Mouse (Mus musculus): ENCODE results near the gene Vti1a. TPM values are rescaled to one million over a fixed set of nuclear protein-coding genes. Genes with fewer than 3 reads are reported as not detected.

The Vti1a gene
- 28.7 and 30.6 TPM in 2 replicates for polyA plus RNA-seq (2015; fragmentation: Nextera tagmentation; extraction: Ambion mirVana)

- ATAC-seq (ENCODE audit: low FRiP score, low TSS enrichment): peak; percentile 94
- H3K9me3 ChIP-seq (ENCODE audit: low read length): no peaks in the 10 kb centered on the region
- under 1% methylated on average over 48 of the region's 48 CpGs for WGBS
Measured at GRCm38 (mm10) chr19:55316109-55316714, at the start of gene Vti1a. Vti1a (plus strand) TSS chr19:55316295.

GRCm38 (mm10) chr19:55266786-55267185 lies 49.3 kb upstream of the Vti1a start:
- Histone ChIP-seq H3K27me3 (ENCODE audit: insufficient read depth, low read length) (no peaks in the 10 kb centered on the region), H3K9ac (replicated peaks; ENCODE audit: low read length) (no peak overlapping the region), H3K4me2 (replicated peaks; ENCODE audit: low read depth, low read length) (no peak overlapping the region), H3K4me3 (ENCODE audit: low read length) (no peak overlapping the region), H3K36me3 (ENCODE audit: insufficient read depth, low read length) (no peaks in the 10 kb centered on the region), H3K4me1 (ENCODE audit: insufficient read depth, low read length) (peaks cover 31% of the 10 kb centered on the region), H3K9me3 (ENCODE audit: low read length) (no peaks in the 10 kb centered on the region), H3K27ac (ENCODE audit: low read length) (peak overlapping the region; percentile 86)
- ATAC-seq (ENCODE audit: low FRiP score, low TSS enrichment): no peak
- 81% methylated on average over 3 of the region's 3 CpGs for WGBS

More at GRCm38 (mm10) chr19:55316109-55316714, at the start of gene Vti1a:
- H3K9ac ChIP-seq (replicated peaks; ENCODE audit: low read length): peak within 1 kb of the TSS; percentile 93
- H3K27ac ChIP-seq (ENCODE audit: low read length): peak within 1 kb of the TSS; percentile 90
- H3K4me3 ChIP-seq (ENCODE audit: low read length): peak within 1 kb of the TSS; percentile 98
- peaks cover 23% of the 10 kb centered on the region for H3K4me1 ChIP-seq (ENCODE audit: insufficient read depth, low read length)
- H3K27me3 ChIP-seq (ENCODE audit: insufficient read depth, low read length): no peaks in the 10 kb centered on the region
- H3K4me2 ChIP-seq (replicated peaks; ENCODE audit: low read depth, low read length): peak within 1 kb of the TSS; percentile 96
- peaks cover 14% of the 10 kb centered on the region; the same call in 1 of the 2 replicates for H3K36me3 ChIP-seq (ENCODE audit: insufficient read depth, low read length)

- peaks cover 31% of the 10 kb centered on the region for H3K4me1 ChIP-seq (ENCODE audit: insufficient read depth, low read length)
- H3K4me2 ChIP-seq (replicated peaks; ENCODE audit: low read depth, low read length): no peak overlapping the region
- H3K27ac ChIP-seq (ENCODE audit: low read length): peak overlapping the region; percentile 86
- no peak overlapping the region for H3K4me3 ChIP-seq (ENCODE audit: low read length)
- peak; percentile 75 for ATAC-seq (ENCODE audit: low FRiP score, low TSS enrichment)
- WGBS: 39% methylated on average over 3 of the region's 3 CpGs
- H3K36me3 ChIP-seq (ENCODE audit: insufficient read depth, low read length): peaks cover 6% of the 10 kb centered on the region
- no peaks in the 10 kb centered on the region for H3K9me3 ChIP-seq (ENCODE audit: low read length)
- H3K9ac ChIP-seq (replicated peaks; ENCODE audit: low read length): no peak overlapping the region
- no peaks in the 10 kb centered on the region for H3K27me3 ChIP-seq (ENCODE audit: insufficient read depth, low read length)
Measured at GRCm38 (mm10) chr19:55268150-55268549, 47.9 kb upstream of the Vti1a start.

- 65% methylated on average over 5 of the region's 5 CpGs for WGBS
- Histone ChIP-seq H3K4me3 (ENCODE audit: low read length) (no peak overlapping the region), H3K9ac (replicated peaks; ENCODE audit: low read length) (no peak overlapping the region), H3K27ac (ENCODE audit: low read length) (peak overlapping the region; percentile 86), H3K4me2 (replicated peaks; ENCODE audit: low read depth, low read length) (no peak overlapping the region), H3K36me3 (ENCODE audit: insufficient read depth, low read length) (peaks cover 8% of the 10 kb centered on the region), H3K9me3 (ENCODE audit: low read length) (no peaks in the 10 kb centered on the region), H3K4me1 (ENCODE audit: insufficient read depth, low read length) (peaks cover 31% of the 10 kb centered on the region), H3K27me3 (ENCODE audit: insufficient read depth, low read length) (no peaks in the 10 kb centered on the region)
- no peak for ATAC-seq (ENCODE audit: low FRiP score, low TSS enrichment)
Measured at GRCm38 (mm10) chr19:55269051-55269450, 47.0 kb upstream of the Vti1a start.

- WGBS: 53% methylated on average over 3 of the region's 3 CpGs
- peak; percentile 73 for ATAC-seq (ENCODE audit: low FRiP score, low TSS enrichment)
- no peaks in the 10 kb centered on the region for H3K9me3 ChIP-seq (ENCODE audit: low read length)
- no peaks in the 10 kb centered on the region for H3K27me3 ChIP-seq (ENCODE audit: insufficient read depth, low read length)
- H3K4me3 ChIP-seq (ENCODE audit: low read length): no peak overlapping the region
- H3K9ac ChIP-seq (replicated peaks; ENCODE audit: low read length): no peak overlapping the region
- H3K4me2 ChIP-seq (replicated peaks; ENCODE audit: low read depth, low read length): no peak overlapping the region
- H3K4me1 ChIP-seq (ENCODE audit: insufficient read depth, low read length): peaks cover 30% of the 10 kb centered on the region
- H3K27ac ChIP-seq (ENCODE audit: low read length): peak overlapping the region; percentile 66; the same call in 1 of the 2 replicates
- peaks cover 8% of the 10 kb centered on the region for H3K36me3 ChIP-seq (ENCODE audit: insufficient read depth, low read length)
Measured at GRCm38 (mm10) chr19:55271448-55271847, 44.6 kb upstream of the Vti1a start.

- H3K36me3 ChIP-seq (ENCODE audit: insufficient read depth, low read length): peaks cover 8% of the 10 kb centered on the region
- H3K27ac ChIP-seq (ENCODE audit: low read length): no peak overlapping the region
- H3K9me3 ChIP-seq (ENCODE audit: low read length): no peaks in the 10 kb centered on the region
- 84% methylated on average over 6 of the region's 6 CpGs for whole genome bisulfite sequencing
- H3K4me1 ChIP-seq (ENCODE audit: insufficient read depth, low read length): peaks cover 20% of the 10 kb centered on the region
- no peak overlapping the region for H3K4me2 ChIP-seq (replicated peaks; ENCODE audit: low read depth, low read length)
- no peak overlapping the region for H3K9ac ChIP-seq (replicated peaks; ENCODE audit: low read length)
- H3K4me3 ChIP-seq (ENCODE audit: low read length): no peak overlapping the region
- no peak for ATAC-seq (ENCODE audit: low FRiP score, low TSS enrichment)
- no peaks in the 10 kb centered on the region for H3K27me3 ChIP-seq (ENCODE audit: insufficient read depth, low read length)
Measured at GRCm38 (mm10) chr19:55273340-55273739, 42.8 kb upstream of the Vti1a start.

- Histone ChIP-seq H3K9ac (replicated peaks; ENCODE audit: low read length) (no peak overlapping the region), H3K9me3 (ENCODE audit: low read length) (no peaks in the 10 kb centered on the region), H3K4me2 (replicated peaks; ENCODE audit: low read depth, low read length) (no peak overlapping the region), H3K4me3 (ENCODE audit: low read length) (no peak overlapping the region), H3K36me3 (ENCODE audit: insufficient read depth, low read length) (peaks cover 10% of the 10 kb centered on the region), H3K27ac (ENCODE audit: low read length) (no peak overlapping the region), H3K4me1 (ENCODE audit: insufficient read depth, low read length) (no peaks in the 10 kb centered on the region; the same call in 1 of the 2 replicates), H3K27me3 (ENCODE audit: insufficient read depth, low read length) (no peaks in the 10 kb centered on the region)
- ATAC-seq (ENCODE audit: low FRiP score, low TSS enrichment): no peak
- WGBS: 84% methylated on average over 4 of the region's 4 CpGs
Measured at GRCm38 (mm10) chr19:55276100-55276499, 40.0 kb upstream of the Vti1a start.

GRCm38 (mm10) chr19:55276770-55277169 lies 39.3 kb upstream of the Vti1a start:
- H3K4me3 ChIP-seq (ENCODE audit: low read length): no peak overlapping the region
- no peaks in the 10 kb centered on the region for H3K9me3 ChIP-seq (ENCODE audit: low read length)
- no peaks in the 10 kb centered on the region for H3K27me3 ChIP-seq (ENCODE audit: insufficient read depth, low read length)
- peaks cover 16% of the 10 kb centered on the region for H3K36me3 ChIP-seq (ENCODE audit: insufficient read depth, low read length)
- 89% methylated on average over 3 of the region's 3 CpGs for WGBS
- no peaks in the 10 kb centered on the region for H3K4me1 ChIP-seq (ENCODE audit: insufficient read depth, low read length)
- no peak for ATAC-seq (ENCODE audit: low FRiP score, low TSS enrichment)
- H3K4me2 ChIP-seq (replicated peaks; ENCODE audit: low read depth, low read length): no peak overlapping the region
- no peak overlapping the region for H3K9ac ChIP-seq (replicated peaks; ENCODE audit: low read length)
- H3K27ac ChIP-seq (ENCODE audit: low read length): no peak overlapping the region

GRCm38 (mm10) chr19:55284093-55284492 lies 32.0 kb upstream of the Vti1a start:
- Histone ChIP-seq H3K9ac (replicated peaks; ENCODE audit: low read length) (no peak overlapping the region), H3K4me2 (replicated peaks; ENCODE audit: low read depth, low read length) (no peak overlapping the region), H3K27me3 (ENCODE audit: insufficient read depth, low read length) (no peaks in the 10 kb centered on the region), H3K36me3 (ENCODE audit: insufficient read depth, low read length) (peaks cover 34% of the 10 kb centered on the region), H3K4me1 (ENCODE audit: insufficient read depth, low read length) (no peaks in the 10 kb centered on the region), H3K4me3 (ENCODE audit: low read length) (no peak overlapping the region), H3K9me3 (ENCODE audit: low read length) (no peaks in the 10 kb centered on the region), H3K27ac (ENCODE audit: low read length) (no peak overlapping the region)
- WGBS: 93% methylated on average over 4 of the region's 4 CpGs
- ATAC-seq (ENCODE audit: low FRiP score, low TSS enrichment): no peak

- Histone ChIP-seq H3K36me3 (ENCODE audit: insufficient read depth, low read length) (peaks cover 44% of the 10 kb centered on the region), H3K4me3 (ENCODE audit: low read length) (no peak overlapping the region), H3K4me2 (replicated peaks; ENCODE audit: low read depth, low read length) (no peak overlapping the region), H3K9me3 (ENCODE audit: low read length) (no peaks in the 10 kb centered on the region), H3K27ac (ENCODE audit: low read length) (no peak overlapping the region), H3K9ac (replicated peaks; ENCODE audit: low read length) (no peak overlapping the region), H3K27me3 (ENCODE audit: insufficient read depth, low read length) (no peaks in the 10 kb centered on the region), H3K4me1 (ENCODE audit: insufficient read depth, low read length) (no peaks in the 10 kb centered on the region)
- no peak for ATAC-seq (ENCODE audit: low FRiP score, low TSS enrichment)
- 87% methylated on average over 4 of the region's 4 CpGs for WGBS
Measured at GRCm38 (mm10) chr19:55286034-55286433, 30.1 kb upstream of the Vti1a start.
